Mouse (Mus musculus) brain, embryonic 14.5 days (tissue): Measurements from ENCODE around the gene Dnajc21.

ENCODE experiments used
- CTCF ChIP-seq: fragments of 200-500 bp; IDR thresholded peaks from 2 replicates; pipeline ENCODE4 v1.5.1; 2012; ENCODE audit warnings: inconsistent platforms, mild to moderate bottlenecking, moderate library complexity, borderline replicate concordance; ENCODE audit not compliant: insufficient read depth, insufficient read length; ENCODE audit errors: extremely low read depth
- POLR2A ChIP-seq: fragments of 200-500 bp; IDR thresholded peaks from 2 replicates; pipeline ENCODE4 v1.6.1; 2012; ENCODE audit warnings: mild to moderate bottlenecking, inconsistent platforms, borderline replicate concordance; ENCODE audit not compliant: poor library complexity, insufficient read depth, insufficient read length, severe bottlenecking; ENCODE audit errors: extremely low read depth

DNA sequence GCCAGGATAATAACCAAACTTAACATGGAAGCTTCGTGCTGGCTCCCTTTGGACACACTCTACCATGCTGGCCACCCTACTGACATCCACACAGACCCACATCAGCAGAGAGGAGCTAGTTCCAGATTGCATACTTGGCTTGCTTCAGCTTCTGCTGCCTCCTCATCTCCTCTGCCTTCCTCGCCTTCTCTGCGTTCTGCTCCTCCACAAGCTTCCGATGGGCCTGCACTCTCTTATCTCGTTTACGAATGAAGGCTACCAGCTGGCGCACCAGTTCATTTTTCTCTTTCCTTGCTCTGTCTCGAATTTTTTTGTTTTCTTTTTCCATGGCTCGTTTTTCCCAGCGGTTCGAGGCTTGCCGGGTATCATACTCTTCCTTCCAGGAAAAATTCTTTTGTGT, 9.3 kb downstream of the Dnajc21 start:
- no peak for TF ChIP-seq CTCF
- TF ChIP-seq POLR2A = no peak
